ENCODE assay signal across 19 mouse cellular contexts in the genomic region with DNA sequence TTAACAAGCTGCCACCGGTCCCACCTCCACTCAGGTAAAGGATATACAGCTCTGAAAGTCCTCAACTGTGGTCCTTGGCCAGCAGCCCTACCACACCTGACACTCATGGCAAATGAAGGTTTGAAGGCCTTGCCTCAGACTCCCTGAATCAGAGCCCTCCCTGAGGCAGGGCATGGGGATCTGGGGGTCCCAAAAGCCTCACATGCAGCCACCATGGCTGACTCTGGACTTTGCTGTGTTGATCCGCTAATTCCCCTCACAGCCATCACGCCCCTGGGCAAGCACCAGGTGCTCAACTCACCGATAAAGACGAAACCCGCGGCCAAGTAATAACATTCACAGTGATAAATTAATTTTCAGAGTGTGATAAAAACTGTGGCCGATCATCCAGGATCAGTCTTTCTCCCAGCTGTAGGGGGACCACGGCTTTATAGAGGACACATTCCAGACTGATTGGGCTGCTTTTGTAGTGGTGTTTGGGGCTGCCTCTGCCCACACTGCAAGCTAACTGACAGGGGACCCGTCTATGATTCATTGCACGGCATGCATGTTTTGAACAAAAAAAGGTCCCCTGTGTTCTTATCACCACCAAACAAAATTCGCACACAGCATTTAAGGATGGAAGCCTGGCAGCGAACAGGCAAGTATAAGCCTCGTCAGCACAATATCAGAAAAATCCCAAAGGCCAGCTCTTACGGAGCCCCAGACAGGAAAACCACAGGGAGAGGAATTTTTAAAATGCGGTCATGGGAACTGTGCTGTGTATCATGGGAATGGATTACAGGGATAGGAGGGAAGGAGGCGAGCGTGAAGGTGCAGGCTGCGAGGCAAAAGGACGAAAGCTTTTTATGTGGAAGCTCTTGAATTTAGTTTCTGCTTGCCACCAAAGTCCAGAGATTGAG. TPM values are rescaled to one million over a fixed set of nuclear protein-coding genes. Genes with fewer than 3 reads are reported as not detected.
DNase-seq lines count a peak whose midpoint lies in the region; ATAC-seq and TF ChIP-seq lines count a peak whose summit lies in the region.
"Had no signal": no experiment of that assay in that cellular context is flagged by ENCODE, and none has a peak within 500 bp of the region (broad histone marks: within the 10 kb centered on the region; RNA-seq: fewer than 3 reads in every experiment).

No protein-coding gene starts in this region.

- no peak for TF ChIP-seq CTCF in midbrain, postnatal 0 days (IDR thresholded peaks at IDR 0.05)
- TF ChIP-seq CTCF in embryonic fibroblast, embryonic 13.5 days (IDR thresholded peaks at IDR 0.05; ENCODE audit: borderline replicate concordance, insufficient read depth, low read length) = no peak

- 57% methylated on average over 20 of the region's 20 CpGs for WGBS in hindbrain, embryonic 13.5 days
- WGBS in hindbrain, embryonic 10.5 days = 84% methylated on average over 20 of the region's 20 CpGs
- WGBS in midbrain, embryonic 13.5 days = 71% methylated on average over 20 of the region's 20 CpGs
- WGBS in midbrain, postnatal 0 days = 53% methylated on average over 20 of the region's 20 CpGs

- peaks cover 11% of the 10 kb centered on the region for H3K4me1 ChIP-seq in hindbrain, embryonic 13.5 days (replicated peaks)
- no peaks in the 10 kb centered on the region for H3K4me1 ChIP-seq in hindbrain, embryonic 10.5 days (replicated peaks)
- peaks cover 7% of the 10 kb centered on the region; the same call in 1 of the 2 replicates for H3K4me1 ChIP-seq in midbrain, embryonic 13.5 days (replicated peaks)
- H3K4me1 ChIP-seq in midbrain, postnatal 0 days (ENCODE audit: insufficient read depth, low read length) = no peaks in the 10 kb centered on the region
- peaks cover 8% of the 10 kb centered on the region for H3K4me1 ChIP-seq in embryonic fibroblast, embryonic 13.5 days (ENCODE audit: control insufficient read depth, insufficient read depth, low read length)
- H3K4me1 ChIP-seq: forebrain, embryonic 12.5 days; lung, embryonic 15.5 days had no signal

- H3K4me3 ChIP-seq in hindbrain, embryonic 13.5 days = no peak overlapping the region
- H3K4me3 ChIP-seq in hindbrain, embryonic 10.5 days = no peak overlapping the region
- no peak overlapping the region for H3K4me3 ChIP-seq in midbrain, embryonic 13.5 days (replicated peaks)
- H3K4me3 ChIP-seq in midbrain, postnatal 0 days (ENCODE audit: low read depth, low read length) = no peak overlapping the region
- H3K4me3 ChIP-seq in embryonic fibroblast, embryonic 13.5 days (ENCODE audit: insufficient read depth, low read length) = no peak overlapping the region
- H3K4me3 ChIP-seq: forebrain, embryonic 12.5 days; heart, embryonic 12.5 days; lung, embryonic 15.5 days had no signal

- H3K36me3 ChIP-seq in hindbrain, embryonic 13.5 days = peaks cover 4% of the 10 kb centered on the region; the same call in 1 of the 2 replicates
- H3K36me3 ChIP-seq in hindbrain, embryonic 10.5 days = no peaks in the 10 kb centered on the region; the same call in 1 of the 2 replicates
- no peaks in the 10 kb centered on the region for H3K36me3 ChIP-seq in midbrain, embryonic 13.5 days
- no peaks in the 10 kb centered on the region for H3K36me3 ChIP-seq in midbrain, postnatal 0 days (ENCODE audit: insufficient read depth, low read length)
- H3K36me3 ChIP-seq: lung, embryonic 15.5 days had no signal

- H3K9me3 ChIP-seq in hindbrain, embryonic 13.5 days = 0 out of 2 replicates have a peak, but pooled peaks cover 5% of the 10 kb centered on the region
- 0 out of 2 replicates have a peak, but pooled peaks cover 9% of the 10 kb centered on the region for H3K9me3 ChIP-seq in hindbrain, embryonic 10.5 days
- peaks cover 7% of the 10 kb centered on the region; the same call in 1 of the 2 replicates for H3K9me3 ChIP-seq in midbrain, embryonic 13.5 days
- H3K9me3 ChIP-seq in midbrain, postnatal 0 days (ENCODE audit: low read length) = peaks cover 10% of the 10 kb centered on the region; the same call in 1 of the 2 replicates
- H3K9me3 ChIP-seq: lung, embryonic 15.5 days had no signal

- ATAC-seq in hindbrain, embryonic 13.5 days (ENCODE audit: low FRiP score) = peak; percentile 59
- 0 out of 2 replicates have a peak, but pooled peaks have one; percentile 53 for ATAC-seq in midbrain, embryonic 13.5 days
- ATAC-seq in midbrain, postnatal 0 days (ENCODE audit: low FRiP score) = no peak

- no peaks in the 10 kb centered on the region for H3K27me3 ChIP-seq in hindbrain, embryonic 13.5 days
- no peaks in the 10 kb centered on the region for H3K27me3 ChIP-seq in hindbrain, embryonic 10.5 days (ENCODE audit: insufficient read depth, poor library complexity, severe bottlenecking)
- no peaks in the 10 kb centered on the region for H3K27me3 ChIP-seq in midbrain, embryonic 13.5 days
- H3K27me3 ChIP-seq in midbrain, postnatal 0 days (ENCODE audit: insufficient read depth, low read length) = no peaks in the 10 kb centered on the region
- H3K27me3 ChIP-seq: forebrain, embryonic 12.5 days; heart, embryonic 12.5 days; lung, embryonic 15.5 days had no signal

- peak overlapping the region; percentile 61 for H3K27ac ChIP-seq in hindbrain, embryonic 13.5 days
- no peak overlapping the region; the same call in 1 of the 2 replicates for H3K27ac ChIP-seq in hindbrain, embryonic 10.5 days
- H3K27ac ChIP-seq in midbrain, embryonic 13.5 days = 0 out of 2 replicates have a peak overlapping the region, but pooled peaks have one; percentile 15
- no peak overlapping the region for H3K27ac ChIP-seq in midbrain, postnatal 0 days (ENCODE audit: low read depth, low read length)
- H3K27ac ChIP-seq in embryonic fibroblast, embryonic 13.5 days (ENCODE audit: insufficient read depth, low read length) = peak overlapping the region; percentile 70
- H3K27ac ChIP-seq: forebrain, embryonic 12.5 days; liver, embryonic 14.5 days; lung, embryonic 15.5 days; stomach, postnatal 0 days had no signal

- no peak for DNase-seq in hindbrain, embryonic 10.5 days (ENCODE audit: low spot score)
- DNase-seq in midbrain, postnatal 0 days (ENCODE audit: low spot score) = no peak
- peak; percentile 44 for DNase-seq in kidney, postnatal 14 days
- no peak for DNase-seq in layer of hippocampus, adult 9-10 months (ENCODE audit: low spot score)
- no peak for DNase-seq in frontal cortex, postnatal 14 days (ENCODE audit: low spot score in 2 of 2)
- DNase-seq: cerebellum, adult 9-11 months; gastrocnemius, postnatal 10 days; heart, adult 11 months; heart, postnatal 14 days; lung, postnatal 4 days; right cerebral cortex, adult 18-20 months had no signal

- no peak for TF ChIP-seq POLR2A in embryonic fibroblast, embryonic 13.5 days (IDR thresholded peaks at IDR 0.05; ENCODE audit: low read depth, low read length)

- H3K9ac ChIP-seq in hindbrain, embryonic 13.5 days = peak overlapping the region; percentile 3; the same call in 1 of the 2 replicates
- H3K9ac ChIP-seq in midbrain, embryonic 13.5 days (replicated peaks) = no peak overlapping the region
- H3K9ac ChIP-seq in midbrain, postnatal 0 days (replicated peaks; ENCODE audit: low read length, poor library complexity, severe bottlenecking) = no peak overlapping the region
- H3K9ac ChIP-seq: forebrain, embryonic 12.5 days; heart, embryonic 12.5 days; liver, embryonic 14.5 days; lung, embryonic 15.5 days had no signal

- no peak overlapping the region for H3K4me2 ChIP-seq in hindbrain, embryonic 13.5 days
- no peak overlapping the region for H3K4me2 ChIP-seq in midbrain, embryonic 13.5 days (replicated peaks)
- H3K4me2 ChIP-seq in midbrain, postnatal 0 days (ENCODE audit: low read depth, low read length, poor library complexity, severe bottlenecking) = no peak overlapping the region
- H3K4me2 ChIP-seq: forebrain, embryonic 12.5 days; heart, embryonic 12.5 days; lung, embryonic 15.5 days had no signal

RNA-seq across cellular contexts. Expression of a gene that starts 29.3 kb away (rescaled TPM):
- polyA plus RNA-seq in hindbrain, embryonic 13.5 days (2015; fragmentation: Nextera tagmentation; extraction: Ambion mirVana) = 14.2 and 17.0 TPM in 2 replicates
- 4.9 and 7.6 TPM in 2 replicates for polyA plus RNA-seq in hindbrain, embryonic 10.5 days (2016; fragmentation: Nextera tagmentation; extraction: Ambion mirVana)
- 10.9 and 12.2 TPM in 2 replicates for polyA plus RNA-seq in midbrain, embryonic 13.5 days (2015; fragmentation: Nextera tagmentation; extraction: Ambion mirVana)
- 44.3 and 46.4 TPM in 2 replicates for total RNA-seq in midbrain, postnatal 0 days (2014; rRNA removed)
- polyA plus RNA-seq in midbrain, postnatal 0 days (2015; fragmentation: Nextera tagmentation; extraction: Ambion mirVana) = 23.8 and 28.2 TPM in 2 replicates
- polyA plus RNA-seq in embryonic fibroblast, embryonic 13.5 days (2011; ENCODE audit: insufficient read length, low read depth, missing spikeins) = 15.1 and 23.4 TPM in 2 replicates

Comparison
In these comparisons a context has a peak if more than half of its experiments do, and no peak if none do; other contexts are left out.
1. H3K27ac ChIP-seq: peak in hindbrain, embryonic 13.5 days (single experiment), midbrain, embryonic 13.5 days (single experiment) and embryonic fibroblast, embryonic 13.5 days (single experiment); none in hindbrain, embryonic 10.5 days (single experiment) and midbrain, postnatal 0 days (single experiment).